Mouse (Mus musculus) adrenal gland, adult 2 months (tissue): ENCODE measurements at regions not wholly inside any gene's neighbourhood (a gene's known extent, or its start where the extent isn't known, plus 50 kb on each side); places are given as distances from the start of the nearest gene placed in this dataset.

Experiments
- DNase-seq: peaks from one replicate; pipeline ENCODE4 v3.0.0; 2021

- no peak for DNase-seq
Observed at GRCm38 (mm10) chrX:11487876-11488275, 160.3 kb downstream of the H2al1j start.

GRCm38 (mm10) chrX:11490146-11490693, 162.6 kb downstream of the H2al1j start:
- peak; percentile 55 for DNase-seq

GRCm38 (mm10) chrX:11491235-11491634, 163.6 kb downstream of the H2al1j start:
- no peak for DNase-seq

GRCm38 (mm10) chrX:11491676-11492391, 164.2 kb downstream of the H2al1j start:
- DNase-seq, result no peak

- peak; percentile 8 for DNase-seq
Observed at GRCm38 (mm10) chrX:11493526-11494245, 166.1 kb downstream of the H2al1j start.

GRCm38 (mm10) chrX:11494246-11494630, 166.6 kb downstream of the H2al1j start:
- DNase-seq, result peak; percentile 18

GRCm38 (mm10) chrX:11512439-11512838, 184.8 kb downstream of the H2al1j start:
- DNase-seq, result peak; percentile 58

GRCm38 (mm10) chrX:11512928-11513327, 185.3 kb downstream of the H2al1j start:
- peak; percentile 13 for DNase-seq

GRCm38 (mm10) chrX:11523791-11524190, 196.2 kb downstream of the H2al1j start:
- no peak for DNase-seq

- no peak for DNase-seq
Observed at GRCm38 (mm10) chrX:11525326-11525725, 197.7 kb downstream of the H2al1j start.

GRCm38 (mm10) chrX:11528589-11528988, 201.0 kb downstream of the H2al1j start:
- peak; percentile 85 for DNase-seq

GRCm38 (mm10) chrX:11529221-11529620, 201.6 kb downstream of the H2al1j start:
- DNase-seq, result no peak

- no peak for DNase-seq
Observed at GRCm38 (mm10) chrX:11532817-11533216, 205.2 kb downstream of the H2al1j start.

GRCm38 (mm10) chrX:11533871-11534270, 206.2 kb downstream of the H2al1j start:
- no peak for DNase-seq

- DNase-seq, result peak; percentile 14
Observed at GRCm38 (mm10) chrX:11541011-11541410, 213.4 kb downstream of the H2al1j start.

GRCm38 (mm10) chrX:11550164-11550851, 222.7 kb downstream of the H2al1j start:
- DNase-seq, result peak; percentile 10

GRCm38 (mm10) chrX:11552177-11552576, 224.6 kb downstream of the H2al1j start:
- no peak for DNase-seq

- DNase-seq, result peak; percentile 17
Observed at GRCm38 (mm10) chrX:11555035-11555570, 227.5 kb downstream of the H2al1j start.

- no peak for DNase-seq
Observed at GRCm38 (mm10) chrX:11558260-11558659, 230.6 kb downstream of the H2al1j start.

- DNase-seq, result no peak
Observed at GRCm38 (mm10) chrX:11560550-11561276, 233.1 kb downstream of the H2al1j start.

GRCm38 (mm10) chrX:11565888-11566287, 238.3 kb downstream of the H2al1j start:
- DNase-seq, result no peak

- no peak for DNase-seq
Observed at GRCm38 (mm10) chrX:11567827-11568226, 240.2 kb downstream of the H2al1j start.
